Mouse (Mus musculus) liver, embryonic 15.5 days (tissue): ENCODE results near the gene Cmss1. TPM values are rescaled to one million over a fixed set of nuclear protein-coding genes. Genes with fewer than 3 reads are reported as not detected.

Experiments
- ATAC-seq: fragments of 200-750 bp; cut with Nextera tagmentation; 2 replicates; pipeline ENCODE4 v1.8.0; 2017; ENCODE audit warnings: moderate number of reproducible peaks, mild to moderate bottlenecking, moderate library complexity; ENCODE audit not compliant: insufficient read depth
- H3K27ac ChIP-seq: fragments of 300-500 bp; sonication (generic); replicated peaks from 2 replicates; pipeline ENCODE4 v1.5.1; 2015; ENCODE audit warnings: mild to moderate bottlenecking, inconsistent platforms
- H3K27me3 ChIP-seq: fragments of 300-500 bp; sonication (generic); 2 replicates; pipeline ENCODE4 v1.6.1; 2015; ENCODE audit warnings: mild to moderate bottlenecking, inconsistent platforms
- H3K36me3 ChIP-seq: fragments of 300-500 bp; sonication (generic); replicated peaks from 2 replicates; pipeline ENCODE4 v1.6.1; 2015; ENCODE audit warnings: moderate library complexity, mild to moderate bottlenecking, inconsistent platforms
- H3K4me1 ChIP-seq: fragments of 300-500 bp; sonication (generic); replicated peaks from 2 replicates; pipeline ENCODE4 v1.6.1; 2015; ENCODE audit warnings: inconsistent platforms
- H3K4me2 ChIP-seq: fragments of 300-500 bp; sonication (generic); 2 replicates; pipeline ENCODE4 v1.6.1; 2015; ENCODE audit warnings: moderate library complexity, mild to moderate bottlenecking, inconsistent platforms
- H3K4me3 ChIP-seq: fragments of 300-500 bp; sonication (generic); replicated peaks from 2 replicates; pipeline ENCODE4 v1.5.1; 2015; ENCODE audit warnings: mild to moderate bottlenecking, inconsistent platforms
- H3K9ac ChIP-seq: fragments of 300-500 bp; sonication (generic); 2 replicates; pipeline ENCODE4 v1.6.1; 2015; ENCODE audit warnings: moderate library complexity, mild to moderate bottlenecking, inconsistent platforms
- H3K9me3 ChIP-seq: fragments of 300-500 bp; sonication (generic); replicated peaks from 2 replicates; pipeline ENCODE4 v1.6.1; 2016; ENCODE audit warnings: inconsistent platforms
- WGBS: fragments of 180-500 bp; shearing (Covaris S2); methylation state at CpG from one replicate; pipeline ENCODE4 v1.1.7; 2015; ENCODE audit warnings: mixed read lengths; ENCODE audit not compliant: insufficient replicate concordance; 5-methylcytosine and 5-hydroxymethylcytosine counted together
- polyA plus RNA-seq: library from polyadenylated mRNA; unstranded; fragments of >200 nt; fragmentation: Nextera tagmentation; extraction: Ambion mirVana; gene quantifications from 2 replicates; pipeline ENCODE4 v1.2.1, GENCODE M21; 2015

Gene Cmss1
- polyA plus RNA-seq, 1 experiment from 2014 or later = 22.7 TPM

DNA sequence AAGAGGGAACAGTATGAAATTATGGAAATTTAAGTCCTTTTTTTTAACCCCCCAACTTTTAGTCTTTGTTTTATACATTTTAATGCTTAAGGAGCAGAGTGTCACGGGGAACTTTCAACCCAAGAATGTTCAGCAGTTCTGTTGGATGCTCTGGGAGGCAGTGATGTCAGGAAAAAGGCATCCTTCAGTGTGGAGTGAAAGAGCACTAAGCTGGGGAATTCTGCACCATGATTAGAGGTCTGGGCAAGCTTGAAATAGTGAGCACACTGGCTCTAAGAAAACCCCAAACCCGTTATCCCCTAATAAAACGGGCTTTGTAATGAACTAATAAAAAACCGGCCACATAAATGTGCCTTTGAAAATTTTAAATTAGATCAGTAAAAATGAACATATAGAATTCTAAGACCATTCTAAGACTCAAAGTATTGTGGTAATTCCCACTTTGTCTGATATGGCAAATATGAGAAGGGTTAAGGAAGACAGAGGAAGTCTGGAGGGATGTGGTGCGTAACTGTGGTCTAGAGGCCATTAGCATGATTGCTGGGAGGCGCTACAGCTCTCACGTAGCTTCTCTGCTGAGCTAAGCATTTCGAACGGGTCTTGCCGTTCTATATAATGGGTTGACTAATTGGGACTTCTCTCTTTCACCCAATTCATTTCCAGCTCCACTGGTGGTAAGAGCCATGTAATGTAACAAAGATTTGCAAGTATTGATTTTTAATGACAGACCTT is 165.8 kb downstream of the Cmss1 start:
- H3K4me1 ChIP-seq = no peaks in the 10 kb centered on the region
- H3K4me2 ChIP-seq = no peak overlapping the region
- no peak overlapping the region for H3K27ac ChIP-seq
- H3K9me3 ChIP-seq = no peaks in the 10 kb centered on the region
- ATAC-seq = no peak
- no peak overlapping the region for H3K9ac ChIP-seq
- no peak overlapping the region for H3K4me3 ChIP-seq
- no peaks in the 10 kb centered on the region for H3K36me3 ChIP-seq
- WGBS = 44% methylated on average over 10 of the region's 10 CpGs
- no peaks in the 10 kb centered on the region for H3K27me3 ChIP-seq

DNA sequence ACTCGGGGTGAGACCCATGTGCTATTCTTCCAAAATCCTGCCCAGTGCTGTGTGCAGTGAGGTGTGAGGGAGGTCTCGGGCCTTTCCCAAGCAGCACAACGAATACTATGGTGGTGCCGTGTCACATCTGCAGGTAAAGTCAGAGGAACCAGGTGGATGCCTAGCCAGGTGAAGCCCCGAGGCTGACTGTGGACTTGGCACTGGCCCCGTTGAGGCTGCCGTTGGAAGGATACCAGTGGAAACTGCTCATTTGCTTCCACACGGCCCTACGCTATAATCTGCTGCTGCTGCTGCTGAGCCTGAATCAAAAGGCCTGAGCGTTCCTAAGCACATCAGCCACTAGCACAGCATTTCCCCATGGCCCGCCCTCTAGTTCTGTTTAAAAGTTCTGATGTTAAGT is 167.5 kb downstream of the Cmss1 start:
- no peak overlapping the region for H3K4me2 ChIP-seq
- H3K4me3 ChIP-seq = no peak overlapping the region
- H3K27me3 ChIP-seq = no peaks in the 10 kb centered on the region
- no peaks in the 10 kb centered on the region for H3K36me3 ChIP-seq
- no peak overlapping the region for H3K27ac ChIP-seq
- no peaks in the 10 kb centered on the region for H3K9me3 ChIP-seq
- ATAC-seq = no peak
- no peak overlapping the region for H3K9ac ChIP-seq
- 76% methylated on average over 11 of the region's 11 CpGs for WGBS
- no peaks in the 10 kb centered on the region for H3K4me1 ChIP-seq

DNA sequence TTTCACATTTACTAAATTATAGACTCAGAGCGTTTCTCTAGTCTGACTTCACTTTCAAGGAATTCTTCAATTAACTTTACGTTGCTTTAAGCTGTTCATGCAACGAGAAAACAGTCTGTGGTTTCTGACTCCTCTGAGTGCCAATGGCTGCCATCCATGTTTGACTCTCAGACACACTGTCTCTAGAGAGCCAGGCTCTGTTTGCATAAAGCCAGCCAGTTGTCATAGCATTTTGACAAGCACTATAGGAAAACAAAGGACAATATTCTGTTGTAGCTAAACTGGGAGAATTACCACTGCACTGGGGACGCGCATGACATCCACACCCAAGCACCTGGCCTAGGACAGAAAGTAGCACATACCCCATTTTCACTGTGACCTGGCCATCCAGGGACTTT is 168.4 kb downstream of the Cmss1 start:
- Histone ChIP-seq H3K4me2 (no peak overlapping the region), H3K4me1 (no peaks in the 10 kb centered on the region), H3K36me3 (no peaks in the 10 kb centered on the region), H3K27ac (no peak overlapping the region), H3K4me3 (no peak overlapping the region), H3K9me3 (no peaks in the 10 kb centered on the region), H3K9ac (no peak overlapping the region), H3K27me3 (no peaks in the 10 kb centered on the region)
- 73% methylated on average over 5 of the region's 5 CpGs for WGBS
- ATAC-seq = no peak

DNA sequence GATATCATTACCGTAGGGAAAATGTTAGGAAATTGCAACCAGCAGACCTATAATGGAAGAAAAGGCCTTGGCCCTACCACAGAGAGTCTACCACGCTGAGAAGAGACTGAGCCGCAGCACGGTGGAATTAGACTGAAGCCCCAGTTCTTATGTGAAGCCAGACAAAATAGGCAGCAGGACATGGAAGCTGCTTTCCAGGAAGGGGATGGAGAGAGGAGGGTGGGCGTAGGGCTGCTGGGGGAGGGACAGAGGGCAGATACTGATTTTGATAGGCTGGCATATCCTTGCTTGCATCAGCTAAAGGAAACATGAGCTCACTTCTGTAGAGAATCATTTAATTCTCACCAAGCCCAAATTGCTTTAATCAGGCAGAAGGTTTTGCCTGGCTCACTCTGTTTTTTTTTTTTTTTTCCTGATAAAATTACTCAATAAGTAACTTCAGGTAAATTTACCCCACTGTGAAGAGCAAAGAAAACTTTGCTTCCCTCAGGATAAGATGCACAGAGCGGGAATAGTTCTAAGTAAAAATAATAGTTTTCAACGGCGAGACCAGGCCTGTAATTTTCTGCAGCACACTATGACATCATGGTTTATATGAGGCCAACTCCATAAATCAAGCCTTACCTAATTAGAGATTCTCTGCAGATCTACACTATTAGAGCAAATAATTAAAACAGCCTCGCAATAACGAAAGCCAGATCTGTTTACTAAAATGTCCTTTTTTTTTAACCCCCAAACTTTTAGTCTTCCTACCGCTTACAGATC is 169.0 kb downstream of the Cmss1 start:
- H3K36me3 ChIP-seq = no peaks in the 10 kb centered on the region
- H3K27me3 ChIP-seq = no peaks in the 10 kb centered on the region
- no peaks in the 10 kb centered on the region for H3K9me3 ChIP-seq
- ATAC-seq = no peak
- H3K4me3 ChIP-seq = no peak overlapping the region
- H3K9ac ChIP-seq = no peak overlapping the region
- no peak overlapping the region for H3K27ac ChIP-seq
- H3K4me2 ChIP-seq = no peak overlapping the region
- WGBS = 69% methylated on average over 11 of the region's 11 CpGs
- H3K4me1 ChIP-seq = no peaks in the 10 kb centered on the region

DNA sequence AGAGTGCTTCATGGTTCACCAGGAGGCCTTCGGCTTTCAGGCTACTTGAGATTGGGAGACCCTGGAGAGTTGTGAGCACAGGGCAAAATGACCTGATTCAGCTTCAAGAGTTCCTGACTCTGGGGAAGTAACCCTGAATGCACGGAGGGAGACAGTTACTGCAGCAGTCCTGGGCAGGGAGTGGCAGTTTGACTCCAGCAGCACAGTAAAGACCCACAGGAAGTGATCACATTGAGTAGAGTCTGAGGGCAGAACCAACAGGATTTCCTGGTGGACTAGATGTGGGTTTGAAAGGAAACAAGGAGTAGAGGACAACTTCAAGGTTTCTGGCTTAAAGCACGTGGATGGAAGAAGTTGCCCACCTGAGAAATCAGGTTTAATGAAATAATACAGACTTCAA is 172.0 kb downstream of the Cmss1 start:
- Histone ChIP-seq H3K4me3 (no peak overlapping the region), H3K9ac (no peak overlapping the region), H3K9me3 (no peaks in the 10 kb centered on the region), H3K4me2 (no peak overlapping the region), H3K27ac (no peak overlapping the region), H3K36me3 (no peaks in the 10 kb centered on the region), H3K4me1 (no peaks in the 10 kb centered on the region), H3K27me3 (no peaks in the 10 kb centered on the region)
- 25% methylated on average over 3 of the region's 3 CpGs for WGBS
- no peak for ATAC-seq

DNA sequence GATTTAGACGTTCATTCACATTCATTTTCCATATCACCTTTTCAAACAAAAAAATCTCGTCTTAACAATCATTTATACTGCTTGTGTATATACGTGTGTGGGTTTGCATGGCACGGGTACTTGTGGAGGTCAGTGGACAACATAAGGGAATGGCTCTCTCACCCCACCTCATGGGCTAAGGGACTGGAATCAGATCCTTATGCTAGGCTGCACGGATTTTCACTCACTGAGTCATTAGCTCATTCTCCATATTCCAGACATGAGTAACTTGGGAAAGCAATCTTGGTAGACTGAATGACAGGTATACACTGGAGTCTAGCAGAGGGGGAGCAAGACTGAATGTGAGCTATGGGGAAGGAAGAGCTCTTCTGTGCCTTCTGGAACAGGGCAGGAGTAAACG is 173.0 kb downstream of the Cmss1 start:
- no peak overlapping the region for H3K27ac ChIP-seq
- H3K9ac ChIP-seq = no peak overlapping the region
- no peak for ATAC-seq
- H3K36me3 ChIP-seq = no peaks in the 10 kb centered on the region
- no peaks in the 10 kb centered on the region for H3K9me3 ChIP-seq
- no peaks in the 10 kb centered on the region for H3K4me1 ChIP-seq
- H3K4me2 ChIP-seq = no peak overlapping the region
- 62% methylated on average over 6 of the region's 6 CpGs for WGBS
- H3K27me3 ChIP-seq = no peaks in the 10 kb centered on the region
- H3K4me3 ChIP-seq = no peak overlapping the region

DNA sequence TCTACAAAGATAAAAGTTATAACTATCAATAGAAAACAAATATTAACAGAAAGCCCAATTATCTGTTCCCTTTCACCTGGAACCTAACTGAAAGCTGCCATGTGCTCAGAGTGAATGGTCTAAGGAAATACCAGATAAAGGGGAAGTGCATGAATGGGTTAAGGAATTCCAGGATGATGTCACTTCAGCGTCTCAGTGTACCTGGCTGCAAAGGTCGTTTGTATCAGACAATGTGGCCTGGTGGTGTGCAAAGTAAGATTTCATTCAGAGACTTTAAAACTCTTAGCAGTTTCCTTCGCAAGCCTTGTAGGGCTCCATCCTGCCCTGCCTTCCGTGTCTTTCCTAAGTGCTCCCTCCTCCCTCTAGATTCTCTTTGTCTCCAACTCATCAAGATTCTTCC is 173.5 kb downstream of the Cmss1 start:
- Histone ChIP-seq H3K4me2 (no peak overlapping the region), H3K4me1 (no peaks in the 10 kb centered on the region), H3K36me3 (no peaks in the 10 kb centered on the region), H3K27me3 (no peaks in the 10 kb centered on the region), H3K9me3 (no peaks in the 10 kb centered on the region), H3K9ac (no peak overlapping the region), H3K27ac (no peak overlapping the region), H3K4me3 (no peak overlapping the region)
- no peak for ATAC-seq
- 54% methylated on average over 4 of the region's 4 CpGs for WGBS

DNA sequence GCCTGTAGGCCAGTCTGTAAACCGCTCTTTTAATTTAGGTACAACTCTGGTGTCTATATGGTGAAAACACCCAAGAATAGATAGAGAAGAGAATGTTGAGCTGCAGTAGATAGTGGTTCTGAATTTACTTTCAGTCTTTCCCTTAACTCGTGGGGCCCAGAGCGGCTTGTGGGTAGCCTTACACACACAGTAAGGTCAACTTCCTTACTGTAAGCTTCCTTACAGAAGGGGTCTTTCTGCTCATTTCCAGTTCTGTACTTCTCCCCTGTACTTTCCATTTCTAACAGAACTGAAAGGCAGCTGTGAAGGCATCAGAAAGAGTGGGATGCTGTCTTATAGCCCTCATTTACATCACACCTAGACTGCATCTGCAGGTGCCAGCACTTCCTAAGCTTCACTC is 175.4 kb downstream of the Cmss1 start:
- no peak overlapping the region for H3K4me2 ChIP-seq
- no peaks in the 10 kb centered on the region for H3K27me3 ChIP-seq
- no peaks in the 10 kb centered on the region for H3K9me3 ChIP-seq
- no peak overlapping the region for H3K4me3 ChIP-seq
- no peaks in the 10 kb centered on the region for H3K36me3 ChIP-seq
- WGBS = 58% methylated on average over 3 of the region's 3 CpGs
- H3K27ac ChIP-seq = no peak overlapping the region
- no peak for ATAC-seq
- H3K4me1 ChIP-seq = no peaks in the 10 kb centered on the region
- no peak overlapping the region for H3K9ac ChIP-seq

DNA sequence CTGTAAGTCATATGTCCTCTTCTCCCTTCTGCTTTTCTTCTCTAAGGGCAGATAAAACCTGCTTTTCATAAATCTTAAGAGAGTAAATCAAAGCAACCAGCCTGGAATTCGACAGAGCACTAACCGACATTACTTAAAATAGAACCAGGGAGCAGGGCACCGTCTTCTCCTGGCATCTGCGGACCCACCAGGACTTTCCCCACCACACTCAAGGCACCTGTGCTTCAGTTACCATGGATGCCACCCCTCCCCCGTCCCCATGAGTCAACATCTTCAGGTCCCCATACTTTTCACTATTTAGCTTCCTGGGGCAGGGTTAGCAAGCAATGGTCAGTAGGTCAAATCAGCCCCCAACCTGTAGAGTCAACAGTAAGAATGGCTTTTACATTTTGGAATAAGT is 177.7 kb downstream of the Cmss1 start:
- 68% methylated on average over 5 of the region's 5 CpGs for WGBS
- ATAC-seq = no peak
- Histone ChIP-seq H3K9me3 (no peaks in the 10 kb centered on the region), H3K4me1 (no peaks in the 10 kb centered on the region), H3K27ac (no peak overlapping the region), H3K36me3 (no peaks in the 10 kb centered on the region), H3K9ac (no peak overlapping the region), H3K27me3 (no peaks in the 10 kb centered on the region), H3K4me3 (no peak overlapping the region), H3K4me2 (no peak overlapping the region)

DNA sequence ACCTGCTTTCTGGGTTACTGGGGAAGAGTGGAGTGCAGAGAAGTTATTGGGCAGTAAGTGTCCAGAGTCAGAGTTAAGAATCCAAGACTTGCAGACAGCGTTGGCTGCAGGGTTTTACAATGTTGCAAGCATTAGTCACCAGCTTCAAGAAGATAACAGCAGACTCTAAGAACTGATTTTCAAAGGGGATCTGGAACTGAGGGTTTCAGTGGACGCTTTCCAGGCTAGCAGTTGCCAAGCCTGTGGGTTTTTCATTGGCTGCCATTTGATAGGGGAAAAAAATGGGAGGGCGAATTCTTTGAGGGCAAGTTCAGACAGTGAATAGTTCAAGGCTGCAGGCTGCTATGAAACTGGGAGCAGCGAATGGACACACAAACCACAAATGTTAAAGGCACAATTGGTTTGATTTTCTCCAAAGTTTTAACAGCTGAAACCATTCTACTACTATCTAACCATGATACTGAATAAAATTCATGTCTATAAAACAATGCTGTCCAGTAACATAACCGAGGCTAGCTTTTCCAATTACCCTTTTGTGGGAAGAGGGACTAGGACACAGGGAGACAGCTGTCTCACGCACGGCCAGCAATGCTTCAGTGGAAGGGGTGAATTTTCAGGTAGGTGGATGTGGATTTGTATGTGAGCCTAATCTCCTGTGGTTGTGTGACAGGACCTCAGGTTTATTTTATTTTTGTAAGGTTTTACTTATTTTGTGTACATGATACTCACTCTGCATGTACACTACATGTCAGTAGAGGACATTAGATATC is 179.0 kb downstream of the Cmss1 start:
- 62% methylated on average over 7 of the region's 7 CpGs for WGBS
- Histone ChIP-seq H3K9ac (no peak overlapping the region), H3K4me1 (no peaks in the 10 kb centered on the region), H3K27me3 (no peaks in the 10 kb centered on the region), H3K9me3 (no peaks in the 10 kb centered on the region), H3K4me2 (no peak overlapping the region), H3K36me3 (no peaks in the 10 kb centered on the region), H3K27ac (no peak overlapping the region), H3K4me3 (no peak overlapping the region)
- ATAC-seq = no peak

DNA sequence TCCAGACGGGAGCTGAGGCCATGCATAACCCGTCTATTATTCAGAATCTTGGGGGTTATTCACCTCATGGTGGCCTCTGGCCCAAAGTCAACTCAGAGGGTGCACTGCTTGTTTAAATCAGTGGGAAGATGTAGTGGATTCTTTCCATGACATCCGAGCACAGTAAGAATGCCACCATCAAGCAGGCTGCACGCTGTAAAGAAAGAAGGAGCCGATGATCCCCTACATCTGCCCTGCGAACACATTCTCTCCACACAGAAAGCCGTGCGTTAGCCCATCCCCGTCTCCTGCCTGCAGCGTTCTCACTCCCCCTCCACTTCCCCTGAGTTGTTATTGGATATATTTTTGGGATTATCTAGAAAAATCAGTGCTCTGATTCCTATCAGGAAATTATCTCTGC is 180.0 kb downstream of the Cmss1 start:
- no peak for ATAC-seq

More for the DNA sequence above, 180.0 kb downstream of the Cmss1 start:
- no peaks in the 10 kb centered on the region for H3K9me3 ChIP-seq
- H3K36me3 ChIP-seq = no peaks in the 10 kb centered on the region
- no peak overlapping the region for H3K9ac ChIP-seq
- H3K4me2 ChIP-seq = no peak overlapping the region
- H3K4me3 ChIP-seq = no peak overlapping the region
- H3K4me1 ChIP-seq = no peaks in the 10 kb centered on the region
- H3K27me3 ChIP-seq = no peaks in the 10 kb centered on the region
- no peak overlapping the region for H3K27ac ChIP-seq
- WGBS = 73% methylated on average over 10 of the region's 10 CpGs
